Mouse (Mus musculus) mature B cell (primary cell): ENCODE data around the gene Dip2b.

Experiments
- in situ Hi-C: fragments of 300-500 bp; cut with MboI; formaldehyde crosslinking; loops from 2 replicates; pipeline ENCODE4 v1.14.3; 2019

The Dip2b gene

DNA sequence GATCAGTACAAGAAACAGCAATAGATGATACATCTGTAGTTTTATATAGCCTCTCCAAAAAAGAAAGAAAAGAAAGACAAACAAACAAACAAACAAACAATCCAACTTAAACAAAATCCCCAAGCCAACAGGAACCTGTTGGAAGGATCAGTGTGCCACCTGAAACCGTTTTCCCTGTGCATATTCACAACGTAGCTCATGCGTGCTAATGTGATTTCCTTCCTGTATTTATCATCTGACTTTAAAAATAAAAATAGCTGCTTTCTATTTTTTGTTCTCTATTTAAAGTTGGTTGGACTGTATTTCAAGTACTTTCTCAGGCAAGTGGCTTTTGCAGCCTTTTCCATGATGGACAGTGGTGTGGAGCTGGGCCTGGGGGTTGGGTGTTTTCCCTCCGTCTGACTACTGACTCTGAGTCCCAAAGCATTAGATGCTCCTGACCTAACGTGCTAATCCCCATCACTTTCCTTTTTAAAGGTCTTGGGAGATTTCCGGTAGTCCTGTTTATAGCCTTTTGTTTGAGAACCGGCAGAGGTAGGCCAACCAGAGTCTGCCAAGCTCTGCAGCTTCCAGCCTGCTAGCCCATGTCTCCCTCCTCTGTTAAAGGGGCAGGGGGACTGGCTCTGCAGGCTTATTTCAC, 90.8 kb downstream of the Dip2b start:
- in situ Hi-C loops, result loop anchor here (5.0 kb wide), 1 partner anchor 92 kb away; the partner anchor contains the start of gene Dip2b

DNA sequence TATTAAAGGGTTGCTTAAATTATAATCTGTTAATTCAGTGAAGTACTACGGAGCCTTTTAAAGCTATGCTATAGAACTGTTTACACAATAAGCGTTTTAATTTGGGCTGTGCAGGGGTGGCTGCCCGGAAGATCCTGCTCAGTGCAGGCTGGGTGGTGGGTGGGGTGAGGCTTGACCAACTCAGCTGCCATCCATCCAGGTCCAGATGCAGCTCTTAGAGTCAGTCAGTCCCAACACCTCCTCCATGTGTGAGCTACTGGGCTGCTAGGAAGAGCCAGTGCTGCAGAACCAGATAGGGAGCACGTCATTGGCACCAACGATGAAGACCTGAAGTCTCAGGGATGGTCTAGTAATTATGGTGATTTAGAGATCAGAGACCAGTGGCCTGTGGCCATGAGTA, 101.2 kb downstream of the Dip2b start:
- in situ Hi-C loops, result no loop called here

DNA sequence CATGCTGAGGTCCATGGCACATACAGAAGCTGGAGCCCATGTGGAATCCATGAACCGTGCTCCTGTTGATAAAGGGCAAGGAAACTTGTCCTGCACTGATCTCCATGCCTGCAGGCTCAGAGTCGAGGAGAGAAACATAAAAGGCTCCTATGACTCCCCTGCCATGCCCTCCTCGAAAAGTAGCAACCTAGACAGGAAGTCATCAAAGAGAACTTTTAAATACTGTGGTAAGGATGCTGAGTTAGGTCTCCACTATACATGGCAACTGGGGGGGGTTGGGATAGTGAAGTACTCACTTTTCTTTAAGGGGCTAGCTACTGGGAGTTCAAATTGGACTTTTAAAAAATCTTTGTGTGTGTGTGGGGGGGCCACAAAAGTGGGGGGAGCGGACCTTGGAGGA, 102.0 kb downstream of the Dip2b start:
- in situ Hi-C loops, result no loop called here

DNA sequence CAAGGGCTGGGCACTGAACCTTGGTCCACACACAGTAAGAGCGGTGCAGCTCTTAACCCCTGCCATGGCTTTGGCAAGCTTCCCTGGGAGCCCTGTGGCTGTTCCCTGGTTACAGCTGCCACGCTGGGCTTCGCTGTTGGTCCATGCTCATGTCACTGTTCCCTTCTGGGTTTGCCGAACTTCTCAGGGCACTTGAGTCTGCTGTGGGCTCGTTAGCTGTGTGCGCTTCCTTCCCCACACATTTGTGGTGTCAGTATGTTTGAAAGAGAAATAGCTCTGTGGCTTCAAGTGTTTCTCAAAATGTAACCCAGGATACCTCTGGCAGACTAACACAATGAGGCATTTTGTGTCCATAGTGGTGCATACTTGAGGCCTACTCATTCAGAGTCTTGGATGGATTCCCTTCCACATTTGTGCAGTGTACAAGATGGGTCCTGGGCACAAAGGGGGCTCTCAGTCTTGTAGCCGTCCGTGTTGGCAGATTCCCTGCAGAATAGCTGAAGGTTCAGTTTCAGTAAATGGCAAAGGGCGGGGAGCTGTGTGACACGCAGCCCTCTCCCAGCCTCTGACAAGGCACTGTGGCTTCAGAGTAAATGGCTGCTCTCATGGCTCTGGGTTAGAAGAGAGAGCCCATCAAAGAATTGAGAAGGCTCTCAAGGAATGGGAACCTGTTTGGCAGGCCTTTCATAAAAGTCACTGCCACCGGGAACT, 104.8 kb downstream of the Dip2b start:
- in situ Hi-C loops, result no loop called here

DNA sequence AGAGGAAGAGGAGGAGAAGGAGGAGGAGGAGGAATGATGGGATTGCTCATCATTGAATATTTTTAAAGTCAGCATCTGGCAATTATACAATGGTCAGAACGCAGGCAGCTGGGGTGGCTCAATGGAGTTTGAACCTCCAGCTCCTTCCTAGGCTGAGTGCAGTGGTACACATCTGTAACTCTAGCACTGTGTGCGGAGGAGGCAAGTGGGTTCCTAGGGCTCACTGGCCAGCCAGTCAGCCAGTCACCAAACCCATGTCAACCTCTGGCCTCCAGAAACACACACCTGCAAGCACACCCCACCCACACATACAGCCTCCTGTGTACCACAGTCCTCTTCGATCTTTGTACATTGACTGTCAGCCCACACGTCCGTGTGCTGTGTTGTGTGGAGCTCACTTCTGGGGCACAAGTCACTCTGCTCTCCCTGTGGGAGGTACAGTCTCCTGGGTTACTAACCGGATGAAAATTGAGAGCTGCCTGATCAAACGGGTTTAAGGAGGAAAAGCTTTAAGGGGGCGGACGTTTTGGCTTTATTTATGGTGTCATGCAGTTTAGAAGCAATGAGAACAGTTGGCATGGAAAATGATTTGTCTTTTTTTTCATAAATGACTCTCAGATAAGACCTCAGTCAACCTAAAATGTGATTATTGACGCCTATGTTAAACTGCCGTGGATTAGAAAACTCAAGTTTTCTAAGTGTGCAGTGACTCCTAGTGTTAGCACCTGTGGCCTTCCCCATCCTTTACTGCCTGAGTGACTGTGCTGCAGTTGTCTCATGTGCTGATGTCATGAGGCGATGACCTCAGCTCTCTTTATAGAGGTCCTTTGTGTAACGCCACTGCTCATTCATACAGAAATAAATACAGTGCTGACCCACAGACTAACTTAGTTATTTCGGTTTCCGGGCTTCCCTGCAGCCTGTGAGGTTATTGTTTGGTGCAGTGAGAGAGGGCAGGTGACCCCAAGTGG, 106.7 kb downstream of the Dip2b start:
- in situ Hi-C loops, result no loop called here

DNA sequence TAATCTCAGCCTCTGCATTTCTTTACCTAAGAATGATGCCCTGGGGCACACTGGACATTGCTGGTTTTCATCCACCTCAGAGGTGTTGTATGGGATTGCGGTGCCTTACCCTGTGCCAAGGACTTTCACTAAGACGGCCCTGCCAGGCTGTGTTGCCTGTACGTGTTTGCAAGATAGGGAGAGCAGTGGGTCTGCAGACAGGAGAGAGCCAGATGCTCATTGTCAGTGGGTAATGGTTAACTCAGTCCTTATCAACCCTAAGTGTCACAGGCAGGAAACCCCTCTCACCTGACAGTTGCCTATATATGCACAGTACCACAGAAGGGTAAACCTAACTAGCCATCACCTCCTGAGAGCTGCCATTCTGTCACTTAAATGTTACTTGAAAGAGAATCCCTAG, 107.5 kb downstream of the Dip2b start:
- in situ Hi-C loops, result no loop called here

DNA sequence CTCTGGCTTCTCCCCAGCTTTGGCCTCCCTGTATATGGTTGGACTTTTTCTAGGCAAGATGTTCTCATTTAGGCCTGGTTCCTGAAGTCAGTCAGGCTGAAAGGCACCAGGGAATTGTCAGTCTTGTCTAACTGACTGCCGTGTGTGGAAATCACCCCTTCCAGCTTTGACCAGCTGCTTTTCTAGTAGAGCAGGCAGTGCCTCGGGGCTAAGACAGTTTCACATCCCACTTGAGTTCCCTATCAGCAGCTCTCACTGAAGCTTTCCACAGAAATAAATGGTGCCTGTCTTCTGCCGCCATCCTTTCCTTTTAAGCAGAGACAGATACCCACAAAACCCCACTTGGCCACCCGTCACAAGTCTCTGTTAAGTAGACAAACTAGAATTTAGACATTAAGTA, 112.1 kb downstream of the Dip2b start:
- in situ Hi-C loops, result no loop called here

DNA sequence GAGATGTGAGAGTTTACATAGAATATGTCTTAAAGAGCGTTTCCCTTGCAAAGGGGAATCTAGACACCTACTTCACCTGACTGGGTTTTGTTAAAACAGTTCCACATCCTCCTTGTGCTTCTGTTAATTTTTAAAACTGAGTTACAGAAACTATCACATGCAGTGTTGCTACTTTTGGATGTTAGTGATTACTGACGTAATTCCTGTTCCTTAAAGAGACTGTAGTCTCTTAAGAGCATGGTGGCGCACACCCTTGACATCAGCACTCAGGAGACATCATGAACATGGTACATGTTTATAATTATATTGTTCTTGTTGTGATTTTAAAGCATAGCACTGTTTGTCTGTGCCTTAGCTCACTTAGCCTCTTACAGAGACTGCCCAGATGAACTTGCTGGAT, 113.9 kb downstream of the Dip2b start:
- in situ Hi-C loops, result no loop called here

DNA sequence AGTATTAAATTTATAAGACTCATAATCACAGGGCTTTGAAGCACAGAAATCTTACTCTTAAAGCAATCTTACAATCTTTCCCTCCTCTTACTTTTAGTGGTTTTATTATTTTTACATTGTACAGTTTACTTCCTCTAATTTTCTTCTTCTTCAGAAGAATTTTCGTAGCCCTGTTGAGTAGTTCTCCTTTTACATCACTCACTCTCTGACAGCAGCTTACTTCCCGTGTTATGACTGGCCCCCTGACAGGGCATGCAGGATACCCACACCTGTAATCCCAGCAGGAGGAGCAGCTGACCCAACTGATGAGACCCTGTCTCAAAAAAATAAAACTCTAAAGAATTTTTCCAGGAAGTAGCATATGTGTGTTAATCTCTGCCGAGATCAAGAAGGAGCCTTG, 114.6 kb downstream of the Dip2b start:
- in situ Hi-C loops, result no loop called here

DNA sequence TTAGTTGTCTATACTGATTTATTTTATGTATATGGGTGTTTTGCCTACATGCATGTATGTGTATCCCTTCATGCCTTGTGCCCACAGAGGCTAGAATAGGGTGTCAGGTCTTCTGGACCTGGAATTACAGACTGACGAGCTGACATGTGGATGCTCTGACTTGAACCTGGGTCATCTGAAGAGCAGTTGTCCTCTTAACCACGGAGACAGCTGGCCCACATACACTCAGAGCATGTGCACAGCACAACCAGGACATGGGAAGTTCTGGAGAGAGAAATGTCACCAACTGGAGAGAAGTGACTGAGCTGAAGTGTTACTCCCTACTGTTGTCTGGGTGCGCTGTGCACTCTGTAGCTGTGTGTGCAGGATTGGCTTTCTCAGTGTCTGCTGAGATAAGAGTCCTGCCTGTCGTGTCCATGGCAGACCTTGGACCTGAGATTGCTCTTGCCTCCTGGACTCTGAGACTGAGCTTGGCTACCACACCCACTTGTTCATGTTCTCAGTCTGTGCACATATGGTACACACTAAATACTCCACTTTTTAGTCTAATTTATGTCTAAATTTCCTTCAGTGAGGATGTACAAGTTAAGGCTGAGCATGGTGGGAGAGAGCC, 117.7 kb downstream of the Dip2b start:
- in situ Hi-C loops, result no loop called here

DNA sequence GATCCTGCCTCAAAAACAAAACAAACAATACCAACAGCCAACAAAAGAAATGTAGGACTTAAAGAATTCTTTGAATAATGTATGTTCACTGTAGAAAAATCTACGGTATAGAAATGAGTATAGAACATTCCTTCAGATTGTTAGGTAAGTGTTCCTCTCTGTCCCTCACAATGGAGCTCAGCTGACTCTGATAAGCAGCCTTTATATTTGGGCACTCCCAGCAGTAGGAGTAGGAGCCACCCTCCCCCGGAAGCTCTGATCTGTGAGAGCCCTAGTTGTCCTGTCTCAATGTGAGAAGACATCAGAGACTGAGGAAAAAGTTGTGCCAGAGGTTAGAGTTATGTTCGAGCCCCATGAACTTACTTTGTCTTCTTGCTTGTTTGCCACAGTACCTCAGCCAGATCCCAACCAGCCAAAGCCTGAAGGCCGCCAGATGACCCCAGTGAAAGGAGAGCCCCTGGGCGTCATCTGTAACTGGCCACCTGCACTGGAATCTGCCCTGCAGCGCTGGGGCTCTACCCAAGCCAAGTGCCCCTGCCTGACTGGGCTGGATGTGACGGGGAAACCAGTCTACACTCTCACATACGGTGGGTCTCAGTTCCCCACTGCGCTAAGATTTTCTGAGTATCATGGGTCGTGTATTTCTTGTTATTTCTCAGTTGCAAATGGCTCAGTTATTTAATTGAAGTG, 118.5 kb downstream of the Dip2b start:
- in situ Hi-C loops, result no loop called here

DNA sequence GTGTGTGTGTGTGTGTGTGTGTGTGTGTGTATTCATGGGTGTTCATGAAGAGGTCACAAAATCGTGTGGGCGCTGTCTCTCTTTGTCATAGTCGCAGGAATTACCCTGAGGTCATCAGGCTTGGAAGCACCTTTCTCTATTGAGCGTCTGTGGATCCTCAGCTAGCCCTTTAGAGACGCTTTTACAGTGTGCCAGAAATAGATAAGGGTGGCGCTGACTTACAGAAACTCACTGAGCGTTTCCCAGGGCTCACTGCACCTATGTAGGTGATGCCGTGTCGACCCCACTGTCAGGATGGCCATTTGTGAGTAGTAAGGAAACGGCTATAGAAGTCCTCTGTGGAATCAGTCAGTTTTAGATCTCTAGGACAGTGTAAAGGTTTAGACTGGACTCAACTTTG, 120.5 kb downstream of the Dip2b start:
- in situ Hi-C loops, result no loop called here

DNA sequence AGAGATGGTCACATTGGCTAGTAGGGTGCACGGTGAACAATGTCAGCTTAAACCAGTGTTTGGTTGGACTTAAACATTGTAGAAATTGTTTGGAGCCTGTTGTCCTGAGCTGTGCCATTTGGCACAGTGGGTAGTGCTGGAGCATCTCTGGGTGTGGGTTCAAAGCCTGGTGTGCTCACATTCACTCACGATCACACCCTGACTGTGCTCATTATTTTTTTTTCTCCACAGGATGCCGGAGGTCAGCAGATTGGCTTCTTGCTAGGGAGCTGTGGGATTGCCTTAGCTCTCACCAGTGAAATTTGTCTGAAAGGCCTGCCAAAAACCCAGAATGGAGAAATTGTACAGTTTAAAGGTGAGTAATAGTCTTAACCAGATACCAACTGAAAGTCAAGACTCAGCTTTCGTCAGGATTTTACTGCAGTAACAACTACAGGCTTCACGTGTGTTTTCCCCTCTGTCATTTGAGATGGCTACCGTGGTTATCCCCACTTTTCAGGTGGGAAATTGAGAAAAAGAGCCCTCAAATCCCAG, 123.3 kb downstream of the Dip2b start:
- in situ Hi-C loops, result no loop called here

DNA sequence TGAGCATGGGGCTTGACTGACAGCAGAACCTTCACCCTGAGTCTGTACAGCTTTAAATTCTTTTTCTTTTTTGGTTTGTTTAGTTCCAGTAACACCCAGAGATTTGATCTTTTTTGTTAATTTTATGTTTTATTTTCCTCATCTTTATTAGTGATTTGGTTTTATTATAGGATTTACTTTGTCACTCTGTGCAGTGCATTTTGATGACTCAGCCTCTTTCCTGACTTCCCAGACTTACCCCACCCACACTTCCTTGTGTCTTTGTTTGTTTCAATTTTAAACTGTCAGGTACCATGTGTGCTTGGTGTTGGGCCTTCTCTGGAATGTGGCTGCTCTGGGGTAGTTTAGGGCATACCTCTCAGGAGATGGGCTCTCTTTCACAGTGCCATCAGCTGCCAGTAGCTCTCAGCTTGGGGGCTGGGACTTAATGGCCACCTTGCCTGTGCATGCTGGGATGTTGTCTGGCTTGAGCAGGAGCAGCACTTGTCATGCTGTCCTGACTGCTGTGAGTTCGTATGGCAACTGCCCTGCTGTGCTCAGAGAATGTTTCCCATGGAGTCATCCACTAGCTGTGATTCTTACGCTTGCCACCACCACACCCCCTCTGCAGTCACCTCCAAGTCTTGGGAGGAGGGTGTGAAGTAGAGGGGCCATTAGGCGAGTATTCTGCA, 125.1 kb downstream of the Dip2b start:
- in situ Hi-C loops, result no loop called here

DNA sequence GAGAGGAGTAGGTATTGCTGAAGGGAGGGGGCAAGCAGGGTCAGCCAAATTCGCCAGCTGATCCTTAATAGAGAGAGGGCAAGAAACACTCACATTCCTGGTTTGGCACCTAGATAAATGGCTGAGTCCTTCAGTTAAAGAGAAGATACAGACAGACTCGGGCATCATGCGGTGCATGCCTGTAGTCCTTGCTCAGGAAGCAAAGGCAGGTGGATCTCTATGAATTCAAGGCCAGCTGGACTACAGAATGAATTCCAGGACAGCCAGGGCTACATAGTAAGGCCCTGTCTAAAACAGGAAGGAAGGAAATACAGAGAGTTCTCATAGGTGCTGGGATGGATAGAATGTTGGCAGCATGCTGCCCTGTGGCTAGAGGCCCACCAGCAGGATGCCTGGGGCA, 128.0 kb downstream of the Dip2b start:
- in situ Hi-C loops, result no loop called here

DNA sequence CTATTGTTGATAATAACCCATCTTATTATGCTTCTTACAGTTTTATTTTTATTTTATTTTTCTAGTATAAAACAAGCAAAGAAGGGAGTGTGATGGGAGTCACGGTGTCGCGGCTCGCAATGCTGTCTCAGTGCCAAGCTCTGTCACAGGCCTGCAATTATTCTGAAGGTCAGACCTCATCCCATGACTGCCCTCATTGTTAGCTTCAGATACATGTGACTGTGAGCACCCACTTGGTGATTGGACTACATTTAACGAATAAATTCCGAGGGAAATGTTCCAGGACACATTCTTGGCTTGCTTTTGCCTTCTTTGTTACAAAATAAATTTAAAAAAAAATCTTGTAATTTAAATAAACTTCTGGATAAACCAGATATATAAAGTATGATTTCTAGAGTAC, 129.3 kb downstream of the Dip2b start:
- in situ Hi-C loops, result no loop called here

DNA sequence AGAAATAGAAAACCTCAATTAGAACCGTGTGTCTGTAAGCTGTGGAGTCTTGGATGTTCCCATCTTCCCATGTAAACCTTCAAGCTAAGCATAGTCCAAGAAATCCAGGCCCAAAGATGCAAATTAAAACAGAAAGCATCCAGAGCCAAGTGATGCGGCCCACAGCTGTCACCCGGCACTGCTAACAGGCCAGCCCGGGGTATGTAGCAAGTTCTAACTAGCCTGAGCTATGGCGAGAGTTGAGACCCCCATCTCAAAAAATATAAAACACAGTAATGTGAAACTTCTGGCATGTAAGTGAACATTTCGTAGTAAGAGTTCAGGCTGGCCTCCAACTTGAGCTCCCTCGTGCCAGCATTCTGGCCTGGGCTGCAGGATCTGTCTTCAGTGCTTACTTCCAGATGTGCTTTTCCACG, 129.7 kb downstream of the Dip2b start:
- in situ Hi-C loops, result no loop called here

DNA sequence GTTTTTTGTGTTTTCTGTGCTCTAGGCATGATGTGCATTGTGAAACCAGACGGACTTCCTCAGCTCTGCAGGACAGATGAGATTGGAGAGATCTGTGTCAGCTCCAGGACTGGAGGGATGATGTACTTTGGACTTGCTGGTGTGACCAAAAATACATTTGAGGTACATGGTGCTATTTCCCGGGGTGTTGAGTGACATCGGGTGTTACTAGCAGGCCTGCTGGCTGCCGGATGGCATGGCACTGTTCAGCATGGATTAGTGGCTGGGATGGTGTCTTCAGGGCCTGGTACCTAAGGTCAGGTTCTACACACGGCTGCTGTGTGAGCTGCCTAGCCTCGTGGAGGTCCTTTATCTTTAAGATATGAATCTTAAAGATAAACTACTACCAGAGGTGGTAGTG, 136.7 kb downstream of the Dip2b start:
- in situ Hi-C loops, result no loop called here

DNA sequence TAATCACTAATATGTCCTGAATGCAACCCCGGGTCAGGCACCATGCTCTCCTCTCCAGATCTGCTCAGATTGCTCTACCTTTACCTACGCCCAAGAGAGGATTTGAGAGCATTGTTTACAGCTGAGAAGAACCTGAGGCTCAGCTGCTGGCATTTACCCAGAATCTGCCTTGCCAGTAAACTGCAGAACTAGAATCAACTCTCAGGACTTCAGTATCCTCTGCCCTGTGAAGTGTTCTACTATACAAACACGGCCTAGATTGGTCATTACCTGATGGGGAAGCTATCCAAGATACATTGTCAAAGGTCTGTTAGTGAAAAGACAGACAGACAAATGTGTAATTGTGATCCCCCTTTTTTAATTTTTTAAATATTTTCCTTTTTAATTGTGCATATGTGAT, 138.7 kb downstream of the Dip2b start:
- in situ Hi-C loops, result no loop called here

DNA sequence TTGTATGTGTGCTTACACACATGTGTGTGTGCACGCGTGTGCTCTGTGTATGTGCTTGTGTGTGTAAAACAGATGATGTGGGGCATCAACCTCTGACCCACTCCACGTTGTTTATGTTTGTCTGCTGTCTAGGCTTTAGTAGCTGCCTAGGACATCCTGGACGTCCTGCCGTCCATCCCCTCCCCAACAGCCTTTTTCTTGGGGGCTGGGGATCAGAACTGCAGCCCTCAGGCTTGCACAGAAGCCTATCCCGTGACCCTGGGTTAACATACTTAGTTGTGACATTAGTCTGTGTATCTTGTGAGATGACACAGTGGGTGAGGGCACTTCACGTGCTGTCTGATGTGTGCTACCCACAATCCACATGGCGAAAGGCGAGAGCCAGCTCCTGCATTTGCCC, 139.1 kb downstream of the Dip2b start:
- in situ Hi-C loops, result no loop called here

DNA sequence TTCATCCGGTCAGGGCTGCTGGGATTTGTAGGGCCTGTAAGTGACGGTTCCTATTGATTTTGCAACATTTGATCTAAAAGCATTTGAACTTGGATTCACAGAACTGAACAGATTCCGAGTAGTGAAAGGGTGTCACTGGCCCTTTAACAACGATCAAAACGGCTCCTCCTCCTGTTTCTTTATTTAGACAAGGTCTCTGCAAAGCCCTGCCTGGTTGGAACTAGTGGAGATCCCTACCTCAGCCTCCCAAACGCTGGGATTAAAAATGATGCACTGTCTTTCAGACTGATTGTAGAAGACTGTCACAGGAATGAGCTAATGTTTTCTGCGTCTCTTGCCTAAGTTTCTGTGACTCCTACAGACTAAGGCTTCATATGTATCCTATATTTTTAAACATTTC, 140.0 kb downstream of the Dip2b start:
- in situ Hi-C loops, result no loop called here
